Mouse (Mus musculus): Measurements from ENCODE around the gene Olfr640.

Olfr640 gene

GRCm38 (mm10) chr7:104025473-104025872 is at the start of gene Olfr640:
Olfr640 (minus strand) TSS chr7:104025573.
- DNase-seq (ENCODE audit: low spot score in 2 of 2) = no peak

GRCm38 (mm10) chr7:104071769-104072168 is 46.4 kb upstream of the Olfr640 start, which contains the start of gene Olfr644:
Olfr644 (minus strand) TSS chr7:104071869.
- no peak for DNase-seq (ENCODE audit: low spot score in 2 of 2)

- no peak for DNase-seq (ENCODE audit: low spot score in 2 of 2)
Observed at GRCm38 (mm10) chr7:104061345-104061744, 36.0 kb upstream of the Olfr640 start, which contains the start of gene 4930516K23Rik. 4930516K23Rik (minus strand) TSS chr7:104061445.

DNA sequence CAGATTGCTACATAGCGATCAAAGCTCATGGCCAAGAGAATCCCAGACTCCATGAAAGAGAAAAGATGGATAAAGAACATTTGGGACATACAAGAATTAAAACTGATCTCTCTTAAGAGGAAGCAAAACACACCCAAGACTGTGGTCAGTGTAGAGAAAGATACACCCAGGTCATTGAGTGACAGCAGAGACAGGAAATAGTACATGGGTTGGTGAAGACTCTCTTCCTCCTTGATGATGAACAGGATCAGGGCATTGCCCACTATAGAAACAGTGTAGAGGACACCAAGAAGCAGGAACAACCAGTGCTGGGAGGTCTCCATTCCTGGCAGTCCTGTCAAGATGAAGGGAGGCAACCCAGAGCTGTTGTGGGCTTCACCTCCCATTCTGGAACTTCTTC is 33.8 kb upstream of the Olfr640 start:
- DNase-seq (ENCODE audit: low spot score in 2 of 2) = no peak

DNA sequence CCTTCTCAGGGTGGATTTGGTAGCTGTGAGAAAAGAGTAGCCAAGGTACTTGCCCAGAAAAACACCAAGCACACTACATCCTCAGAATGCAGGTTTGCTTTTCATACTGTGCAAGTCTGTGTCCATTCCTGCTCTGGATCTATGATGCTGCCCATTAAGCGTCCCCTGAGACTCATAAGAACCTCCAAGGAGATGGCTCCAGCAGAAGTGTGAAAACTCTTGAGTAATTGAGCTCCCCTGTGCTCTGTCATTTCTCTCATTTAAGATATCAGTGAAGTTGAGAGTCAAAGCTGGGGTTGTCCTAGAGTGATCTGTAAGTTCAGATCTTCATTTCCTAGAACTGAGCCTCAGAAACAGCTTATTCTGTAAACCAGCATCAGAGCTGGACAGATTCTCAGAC is 27.2 kb upstream of the Olfr640 start, which contains the start of gene Olfr642:
Gene Olfr642 (minus strand): TSS at position 101 of the 400 bp plus-strand sequence.
- DNase-seq (ENCODE audit: low spot score in 2 of 2) = no peak

DNA sequence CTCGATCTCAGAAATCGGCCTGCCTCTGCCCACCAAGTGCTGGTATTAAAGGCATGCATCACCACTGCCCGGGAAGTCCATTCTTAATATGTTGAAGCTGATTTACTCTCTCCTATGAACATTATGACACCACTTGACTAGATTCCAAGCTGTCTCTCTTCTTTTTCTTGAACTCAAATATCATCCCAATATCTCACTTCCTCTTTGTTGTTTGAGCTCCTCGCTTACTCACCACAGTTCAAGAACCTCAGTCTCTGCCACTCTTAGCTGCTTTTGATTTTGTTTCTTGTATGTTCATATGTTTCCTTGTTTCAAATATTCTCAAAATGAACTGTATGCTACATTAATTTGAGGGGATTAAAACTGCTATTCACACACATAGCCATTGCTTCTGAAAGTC is 25.4 kb upstream of the Olfr640 start:
- DNase-seq (ENCODE audit: low spot score in 2 of 2) = no peak

- DNase-seq (ENCODE audit: low spot score in 2 of 2) = no peak
Observed at GRCm38 (mm10) chr7:104035145-104035544, 9.8 kb upstream of the Olfr640 start, which contains the start of gene Olfr641. Olfr641 (plus strand) TSS chr7:104035445.

DNA sequence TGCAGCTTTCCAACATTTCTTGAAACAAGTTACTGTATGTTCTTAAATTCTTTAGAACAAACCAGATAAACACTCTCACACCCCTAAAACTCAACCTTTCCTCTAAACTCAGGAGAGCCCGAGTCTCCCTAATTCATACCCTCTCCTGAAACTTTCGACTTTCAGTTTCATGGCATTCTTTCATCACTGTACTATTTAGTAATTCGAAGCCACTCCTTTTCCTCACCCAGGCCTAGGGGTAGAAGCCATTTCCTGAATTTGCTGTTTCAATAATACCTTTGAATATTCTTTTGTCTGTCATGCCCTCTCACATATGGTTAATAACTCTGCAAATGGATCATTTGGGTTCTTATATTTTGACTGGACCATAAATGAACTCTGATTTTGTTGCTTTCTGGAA is 1.6 kb upstream of the Olfr640 start:
- no peak for DNase-seq (ENCODE audit: low spot score in 2 of 2)

DNA sequence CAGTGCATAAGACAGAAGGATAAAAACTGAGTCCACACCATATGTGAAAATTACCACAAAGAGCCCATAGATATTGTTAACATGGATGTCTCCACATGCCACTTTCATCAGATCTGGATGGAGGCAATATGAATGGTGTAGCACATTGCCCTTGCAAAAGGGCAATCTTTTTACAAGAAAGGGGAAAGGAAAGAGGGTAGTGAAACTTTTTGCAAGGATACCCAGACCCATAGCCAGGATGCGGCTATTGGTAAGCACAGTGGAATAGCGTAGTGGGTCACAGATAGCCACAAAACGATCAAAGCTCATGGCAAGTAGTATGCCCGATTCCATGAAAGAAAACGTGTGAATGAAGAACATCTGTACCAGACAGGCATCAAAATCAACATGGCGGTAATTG is 3.7 kb downstream of the Olfr640 start:
- DNase-seq (ENCODE audit: low spot score in 2 of 2) = no peak

DNA sequence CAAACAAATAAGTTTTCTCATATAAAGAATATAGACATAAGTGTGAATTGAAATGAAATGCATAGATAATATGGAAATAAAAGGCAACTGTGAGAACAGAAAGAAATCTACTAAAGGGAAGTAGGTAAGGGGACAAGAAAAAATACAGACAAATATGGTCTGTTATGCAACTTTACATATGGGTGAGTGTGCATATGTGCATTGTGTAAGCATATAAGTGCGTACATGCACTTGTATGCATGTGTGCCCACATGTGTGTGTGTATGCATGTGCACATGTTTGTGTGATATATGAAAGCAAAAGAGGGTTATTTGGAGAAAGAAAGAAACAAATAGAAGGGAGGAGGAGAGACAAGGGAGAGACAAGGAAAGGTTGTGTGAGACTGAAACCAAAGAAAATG is 6.4 kb downstream of the Olfr640 start:
- DNase-seq (ENCODE audit: low spot score in 2 of 2) = no peak

GRCm38 (mm10) chr7:104017203-104017602 is 8.2 kb downstream of the Olfr640 start, which contains the start of gene Olfr639:
Olfr639 (minus strand) TSS chr7:104017303.
- no peak for DNase-seq (ENCODE audit: low spot score in 2 of 2)

GRCm38 (mm10) chr7:103999124-103999523 is 26.2 kb downstream of the Olfr640 start:
- DNase-seq (ENCODE audit: low spot score in 2 of 2) = no peak

DNA sequence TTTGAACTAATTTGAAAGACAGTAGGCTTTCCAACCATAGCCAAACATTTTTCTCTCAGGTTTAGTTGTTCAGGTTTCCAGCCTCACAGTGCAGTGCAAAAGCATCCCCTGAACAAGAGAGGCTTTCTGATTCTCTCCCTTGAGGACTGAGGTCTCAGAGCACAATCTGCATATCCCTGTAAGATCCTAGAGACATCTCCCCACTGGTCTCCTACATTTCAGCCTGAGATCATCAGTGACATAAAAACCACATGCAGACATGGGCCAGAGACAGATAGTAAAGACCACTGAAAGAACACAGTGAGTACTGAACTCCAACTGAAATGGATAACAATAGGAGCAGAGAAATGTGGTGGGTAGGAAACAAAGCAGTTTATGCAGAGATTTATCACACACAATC is 26.9 kb downstream of the Olfr640 start, which contains the start of gene Olfr638:
Gene Olfr638 (plus strand): TSS at position 301 of the 400 bp plus-strand sequence.
- DNase-seq (ENCODE audit: low spot score in 2 of 2) = no peak

- DNase-seq (ENCODE audit: low spot score in 2 of 2) = no peak
Observed at GRCm38 (mm10) chr7:103971782-103972181, 53.6 kb downstream of the Olfr640 start.

GRCm38 (mm10) chr7:103970852-103971251 is 54.5 kb downstream of the Olfr640 start, which contains the start of gene Olfr635:
Olfr635 (plus strand) TSS chr7:103971152.
- no peak for DNase-seq (ENCODE audit: low spot score in 2 of 2)
